Mouse (Mus musculus) kidney, postnatal 25 days (tissue): ENCODE measurements around the gene Hectd2.

Experiments
- DNase-seq, 2 experiments: peaks; one replicate each; pipeline ENCODE4 v3.0.0; 2021; ENCODE audit warnings: mixed read lengths in 2 of 2

Gene Hectd2

DNA sequence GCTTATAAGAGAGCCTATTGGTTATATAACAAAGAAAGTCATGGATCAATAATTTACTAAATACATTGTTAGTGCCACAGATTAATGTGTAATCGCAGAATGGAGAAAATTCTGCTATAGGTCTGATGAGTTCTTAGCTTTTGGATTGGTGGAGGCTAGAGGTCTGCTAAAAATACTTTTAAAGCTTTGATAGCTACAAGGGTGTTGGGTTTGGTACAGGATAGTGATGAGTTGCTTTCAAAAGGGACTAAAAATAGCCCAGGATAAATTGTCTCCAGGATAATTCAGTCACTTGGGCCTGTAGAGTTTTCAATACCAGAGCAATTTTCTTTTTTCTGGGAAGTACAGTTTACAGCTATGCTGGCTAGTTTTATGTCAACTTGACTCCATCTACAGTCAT lies 108.3 kb downstream of the Hectd2 start:
- DNase-seq = no peak

DNA sequence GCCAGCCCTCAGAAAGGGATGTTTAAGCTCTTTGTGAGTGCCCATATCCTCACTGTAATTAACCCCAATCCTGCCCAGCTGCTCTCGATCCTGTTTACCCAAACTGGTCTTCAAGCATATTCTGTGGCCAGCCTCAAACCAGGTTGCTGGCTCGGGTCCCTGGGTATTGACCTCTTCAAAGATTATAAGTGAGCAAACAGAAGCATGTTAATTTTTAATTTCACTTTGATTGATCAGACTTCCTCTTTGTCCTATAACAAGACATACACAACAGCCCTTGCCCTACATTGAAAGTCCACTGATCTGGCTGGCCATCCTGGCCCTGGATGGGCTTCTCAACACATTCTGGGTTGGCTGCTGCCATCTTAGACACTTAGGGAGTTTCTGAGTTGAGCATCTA lies 109.5 kb downstream of the Hectd2 start:
- DNase-seq = no peak

DNA sequence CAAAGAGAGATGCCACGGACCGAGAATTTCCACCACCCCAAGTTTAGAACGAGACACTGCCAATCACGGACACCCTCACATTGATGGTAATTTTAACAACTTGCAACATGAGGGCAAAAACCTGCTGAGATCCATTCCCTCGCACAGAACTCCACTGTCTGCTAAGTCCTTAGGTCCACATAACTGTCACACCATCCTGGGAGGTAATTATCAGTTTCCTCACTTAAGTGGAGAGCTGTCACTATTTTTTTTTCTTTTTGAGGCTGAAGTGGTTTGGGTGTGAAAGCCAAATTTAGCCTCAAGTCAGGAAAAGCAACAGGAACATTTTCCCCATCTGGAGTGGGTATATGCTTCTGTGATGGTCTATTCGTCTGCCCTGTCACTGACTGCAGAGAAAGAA lies 110.0 kb downstream of the Hectd2 start:
- DNase-seq = no peak

DNA sequence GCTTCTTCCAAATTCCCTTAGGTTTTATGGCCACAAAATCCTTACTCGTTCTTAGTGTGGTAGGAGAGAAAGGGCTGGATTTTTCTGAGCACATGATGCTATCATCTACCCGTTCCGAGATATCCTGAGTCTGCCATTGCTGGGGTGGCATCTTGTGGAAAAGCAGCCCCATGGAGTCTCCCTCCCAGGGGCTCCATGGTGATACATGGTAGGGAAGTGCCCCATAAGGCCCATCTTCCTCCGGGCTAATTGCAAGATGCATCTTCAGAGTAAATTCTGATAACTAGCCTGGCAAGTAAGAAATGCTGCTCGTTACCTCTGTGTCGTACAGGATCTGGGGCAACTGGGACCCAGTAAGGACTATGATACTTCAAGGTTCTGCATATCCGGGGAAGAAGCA lies 110.8 kb downstream of the Hectd2 start:
- DNase-seq = no peak

DNA sequence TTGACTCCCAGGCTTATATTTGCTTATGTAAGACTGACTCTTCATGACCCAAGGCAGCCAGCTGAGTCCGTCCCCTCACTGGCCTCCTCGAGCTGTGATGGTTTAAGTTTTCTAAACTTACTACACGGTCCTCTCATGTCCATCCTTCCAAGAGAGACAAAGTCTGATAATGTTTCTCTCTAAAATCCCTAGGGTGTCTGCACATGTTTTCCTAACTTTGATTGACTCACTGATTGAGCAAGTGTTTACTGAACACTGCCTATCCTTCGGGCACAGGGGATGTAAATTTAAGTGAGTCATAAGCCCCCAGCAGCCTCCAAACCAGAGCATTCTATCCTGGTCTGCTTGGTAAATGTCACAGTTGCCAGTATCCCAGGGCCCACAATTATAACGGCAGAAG lies 111.2 kb downstream of the Hectd2 start:
- no peak for DNase-seq

DNA sequence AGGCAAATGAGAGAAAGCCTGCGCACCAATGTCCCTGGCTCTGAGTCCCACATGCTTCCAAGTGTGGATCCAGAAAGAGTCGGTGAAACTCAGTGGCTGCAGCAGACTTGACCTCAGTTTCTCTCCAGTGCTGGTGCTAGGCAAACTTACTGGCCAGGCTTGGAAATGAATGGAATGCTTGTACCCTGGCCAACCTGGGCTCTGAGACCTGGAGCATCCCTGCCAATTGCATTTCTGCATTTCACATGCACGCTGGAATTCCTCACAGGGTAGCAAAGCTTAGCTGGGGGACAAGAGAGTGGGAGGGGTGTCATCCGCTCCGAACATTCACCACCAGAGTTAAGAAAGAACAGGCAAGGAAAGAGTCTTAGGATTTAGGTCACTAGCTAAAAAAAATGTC lies 112.0 kb downstream of the Hectd2 start:
- no peak for DNase-seq

DNA sequence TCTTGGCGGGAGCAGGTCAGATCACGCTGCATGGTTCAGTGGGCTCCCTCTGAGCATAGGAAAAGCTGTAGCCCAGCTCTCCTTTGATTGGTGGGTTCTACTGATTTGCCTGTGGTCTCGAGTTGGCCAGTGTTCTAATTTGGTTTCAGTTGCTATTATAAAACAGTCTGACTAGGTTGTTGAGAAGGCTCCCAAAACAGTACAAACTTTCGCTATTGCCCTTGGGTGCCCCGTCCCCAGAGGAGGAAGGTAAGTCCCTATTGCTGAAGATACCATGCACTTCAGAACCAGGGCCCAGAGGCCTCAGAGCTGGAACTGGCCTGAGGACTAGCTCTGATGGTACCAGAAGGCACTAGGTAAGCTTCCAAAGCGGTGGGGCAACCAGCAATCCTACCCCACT lies 112.9 kb downstream of the Hectd2 start:
- no peak for DNase-seq

DNA sequence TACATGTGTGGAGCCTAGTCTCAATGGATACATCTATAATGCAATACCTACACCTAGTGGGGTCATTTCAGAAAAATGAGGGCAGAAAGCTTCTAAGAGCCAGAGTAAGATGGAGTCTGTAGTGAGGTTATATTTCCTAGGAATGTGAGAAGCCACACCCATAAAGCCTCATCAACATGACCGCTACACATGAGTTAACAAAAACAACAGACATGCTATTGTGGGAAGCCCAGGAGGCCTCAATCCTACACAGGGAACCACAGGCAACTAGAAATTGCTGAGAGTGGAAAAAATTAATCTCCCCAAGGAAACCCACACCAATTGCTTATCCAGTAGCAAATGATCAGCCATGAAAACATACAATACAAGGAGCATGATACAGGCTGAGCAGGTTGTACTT lies 113.7 kb downstream of the Hectd2 start:
- no peak for DNase-seq

DNA sequence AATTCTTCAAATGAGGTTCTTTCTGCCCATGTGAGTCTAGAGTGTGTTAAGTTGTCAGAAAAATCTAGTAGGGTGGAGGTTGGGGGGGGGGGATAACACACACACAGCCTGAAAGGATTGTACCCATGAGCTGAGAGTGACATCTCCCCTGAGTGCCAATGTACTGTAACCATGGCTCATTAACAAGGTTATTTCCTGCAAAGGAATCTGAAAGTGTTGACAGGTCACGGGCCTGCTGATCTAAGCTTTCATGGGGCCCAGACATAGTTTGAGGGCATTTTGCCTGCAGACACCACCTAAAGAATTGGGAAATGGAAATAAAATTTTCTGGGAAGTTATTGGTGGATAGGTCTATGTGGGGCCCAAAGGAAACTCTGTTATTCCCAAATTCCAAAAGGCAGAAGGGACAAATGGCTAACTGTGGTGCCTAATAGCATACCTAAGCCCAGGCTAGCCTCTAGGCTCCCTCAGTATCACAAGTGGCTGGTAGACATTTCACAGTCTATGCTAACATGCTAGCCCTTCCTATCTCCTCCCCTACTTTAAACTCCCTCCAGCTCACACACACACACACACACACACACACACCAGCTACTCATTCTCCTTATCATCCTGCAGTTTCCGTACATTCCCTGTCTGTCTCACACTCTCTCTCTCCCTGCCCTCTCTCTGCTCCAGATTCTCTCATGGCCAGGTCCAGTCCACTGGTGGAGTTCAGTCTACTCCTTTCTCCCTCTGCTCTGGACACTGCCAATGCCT lies 114.6 kb downstream of the Hectd2 start:
- DNase-seq = no peak

DNA sequence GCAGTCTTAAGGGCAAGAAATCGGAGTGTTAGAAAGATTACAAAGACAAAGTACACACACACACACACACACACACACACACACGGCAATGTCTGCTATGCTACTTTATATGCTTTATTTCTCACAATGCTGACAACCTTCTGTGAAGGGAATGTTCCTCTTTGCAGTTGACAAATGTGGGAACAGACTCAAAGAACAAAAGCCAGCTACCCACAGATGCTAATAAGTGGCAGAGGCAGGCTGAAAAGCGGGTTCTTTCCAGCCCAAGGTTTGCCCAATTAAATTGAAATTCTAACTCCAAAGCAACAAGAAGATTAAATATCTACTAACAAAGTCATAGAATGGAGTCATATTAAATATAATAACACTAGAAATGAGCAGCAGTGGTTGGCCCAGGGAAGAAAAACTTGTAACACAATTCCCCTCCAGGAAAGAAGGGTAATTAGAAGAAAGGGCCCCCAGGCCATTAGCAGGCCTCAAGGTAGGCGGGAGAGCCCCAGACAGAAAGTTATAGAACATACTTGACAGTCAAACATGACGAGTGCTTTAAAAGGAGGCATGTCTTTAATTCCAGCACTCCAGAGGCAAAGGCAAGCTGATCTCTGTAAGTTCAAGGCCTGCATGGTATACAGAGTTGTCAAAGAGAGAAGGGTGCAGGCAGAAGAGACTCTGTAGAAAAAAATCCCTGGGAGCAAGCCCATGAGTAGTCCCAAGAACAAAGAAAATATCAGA lies 115.4 kb downstream of the Hectd2 start:
- no peak for DNase-seq
